Mouse (Mus musculus): ENCODE results near the gene Copb2. TPM values are rescaled to one million over a fixed set of nuclear protein-coding genes. Genes with fewer than 3 reads are reported as not detected.

The Copb2 gene
- polyA plus RNA-seq, 1 experiment from 2014 or later = 160 TPM

GRCm38 (mm10) chr9:98538017-98538712 is 25.4 kb upstream of the Copb2 start:
- peak overlapping the region; percentile 10 for H3K4me2 ChIP-seq (ENCODE audit: low read depth, low read length)
- H3K9me3 ChIP-seq (ENCODE audit: control insufficient read depth, low read length) = no peaks in the 10 kb centered on the region
- H3K27me3 ChIP-seq (replicated peaks; ENCODE audit: control insufficient read depth, insufficient read depth, low read length) = no peaks in the 10 kb centered on the region
- WGBS = 31% methylated on average over 13 of the region's 13 CpGs
- H3K4me3 ChIP-seq (ENCODE audit: low read length) = peak overlapping the region; percentile 9; the same call in 1 of the 2 replicates
- H3K9ac ChIP-seq (ENCODE audit: low read depth, low read length) = no peak overlapping the region
- peaks cover 7% of the 10 kb centered on the region; the same call in 1 of the 2 replicates for H3K4me1 ChIP-seq (ENCODE audit: control insufficient read depth, insufficient read depth, low read length)
- no peaks in the 10 kb centered on the region for H3K36me3 ChIP-seq (ENCODE audit: control insufficient read depth, insufficient read depth, low read length)
- peak overlapping the region; percentile 27; the same call in 1 of the 2 replicates for H3K27ac ChIP-seq (ENCODE audit: low read length)
- ATAC-seq = peak; percentile 82

- no peak overlapping the region for H3K27ac ChIP-seq (ENCODE audit: low read length)
- no peaks in the 10 kb centered on the region for H3K36me3 ChIP-seq (ENCODE audit: control insufficient read depth, insufficient read depth, low read length)
- no peak overlapping the region for H3K9ac ChIP-seq (ENCODE audit: low read depth, low read length)
- no peak overlapping the region; the same call in 1 of the 2 replicates for H3K4me3 ChIP-seq (ENCODE audit: low read length)
- peaks cover 7% of the 10 kb centered on the region; the same call in 1 of the 2 replicates for H3K4me1 ChIP-seq (ENCODE audit: control insufficient read depth, insufficient read depth, low read length)
- 4% methylated on average over 13 of the region's 13 CpGs for WGBS
- ATAC-seq = peak; percentile 78
- H3K27me3 ChIP-seq (replicated peaks; ENCODE audit: control insufficient read depth, insufficient read depth, low read length) = no peaks in the 10 kb centered on the region
- peak overlapping the region; percentile 10 for H3K4me2 ChIP-seq (ENCODE audit: low read depth, low read length)
- H3K9me3 ChIP-seq (ENCODE audit: control insufficient read depth, low read length) = no peaks in the 10 kb centered on the region
These were observed 24.7 kb upstream of the Copb2 start for GRCm38 (mm10) chr9:98538713-98539360.

GRCm38 (mm10) chr9:98544042-98544441 is 19.5 kb upstream of the Copb2 start:
- H3K9ac ChIP-seq (ENCODE audit: low read depth, low read length) = no peak overlapping the region
- no peaks in the 10 kb centered on the region for H3K9me3 ChIP-seq (ENCODE audit: control insufficient read depth, low read length)
- H3K27ac ChIP-seq (ENCODE audit: low read length) = no peak overlapping the region
- H3K36me3 ChIP-seq (ENCODE audit: control insufficient read depth, insufficient read depth, low read length) = no peaks in the 10 kb centered on the region
- 84% methylated on average over 3 of the region's 3 CpGs for WGBS
- ATAC-seq = no peak
- no peaks in the 10 kb centered on the region for H3K27me3 ChIP-seq (replicated peaks; ENCODE audit: control insufficient read depth, insufficient read depth, low read length)
- H3K4me1 ChIP-seq (ENCODE audit: control insufficient read depth, insufficient read depth, low read length) = no peaks in the 10 kb centered on the region
- H3K4me2 ChIP-seq (ENCODE audit: low read depth, low read length) = no peak overlapping the region
- no peak overlapping the region for H3K4me3 ChIP-seq (ENCODE audit: low read length)

- WGBS = 85% methylated on average over 4 of the region's 4 CpGs
- no peak overlapping the region for H3K27ac ChIP-seq (ENCODE audit: low read length)
- H3K4me2 ChIP-seq (ENCODE audit: low read depth, low read length) = no peak overlapping the region
- ATAC-seq = no peak
- no peak overlapping the region for H3K9ac ChIP-seq (ENCODE audit: low read depth, low read length)
- peaks cover 17% of the 10 kb centered on the region for H3K36me3 ChIP-seq (ENCODE audit: control insufficient read depth, insufficient read depth, low read length)
- H3K4me1 ChIP-seq (ENCODE audit: control insufficient read depth, insufficient read depth, low read length) = no peaks in the 10 kb centered on the region
- no peaks in the 10 kb centered on the region for H3K27me3 ChIP-seq (replicated peaks; ENCODE audit: control insufficient read depth, insufficient read depth, low read length)
- no peak overlapping the region for H3K4me3 ChIP-seq (ENCODE audit: low read length)
- no peaks in the 10 kb centered on the region for H3K9me3 ChIP-seq (ENCODE audit: control insufficient read depth, low read length)
These were observed 20.3 kb downstream of the Copb2 start for GRCm38 (mm10) chr9:98583852-98584251.

- Histone ChIP-seq H3K4me1 (ENCODE audit: control insufficient read depth, insufficient read depth, low read length) (peaks cover 11% of the 10 kb centered on the region), H3K9me3 (ENCODE audit: control insufficient read depth, low read length) (no peaks in the 10 kb centered on the region), H3K27ac (ENCODE audit: low read length) (no peak overlapping the region), H3K4me3 (ENCODE audit: low read length) (no peak overlapping the region), H3K4me2 (ENCODE audit: low read depth, low read length) (peak overlapping the region; percentile 92; the same call in 1 of the 2 replicates), H3K36me3 (ENCODE audit: control insufficient read depth, insufficient read depth, low read length) (no peaks in the 10 kb centered on the region; the same call in 1 of the 2 replicates), H3K9ac (ENCODE audit: low read depth, low read length) (no peak overlapping the region), H3K27me3 (replicated peaks; ENCODE audit: control insufficient read depth, insufficient read depth, low read length) (no peaks in the 10 kb centered on the region)
- WGBS = 78% methylated on average over 6 of the region's 6 CpGs
- ATAC-seq = no peak
These were observed 36.6 kb downstream of the Copb2 start for GRCm38 (mm10) chr9:98600094-98600493.

- under 1% methylated on average over 44 of the region's 44 CpGs for WGBS
- Histone ChIP-seq H3K36me3 (ENCODE audit: control insufficient read depth, insufficient read depth, low read length) (no peaks in the 10 kb centered on the region; the same call in 1 of the 2 replicates), H3K27ac (ENCODE audit: low read length) (peak within 1 kb of the TSS; percentile 47; the same call in 1 of the 2 replicates), H3K27me3 (replicated peaks; ENCODE audit: control insufficient read depth, insufficient read depth, low read length) (no peaks in the 10 kb centered on the region), H3K9me3 (ENCODE audit: control insufficient read depth, low read length) (no peaks in the 10 kb centered on the region), H3K4me3 (ENCODE audit: low read length) (peak within 1 kb of the TSS; percentile 93), H3K4me2 (ENCODE audit: low read depth, low read length) (peak within 1 kb of the TSS; percentile 92), H3K4me1 (ENCODE audit: control insufficient read depth, insufficient read depth, low read length) (peaks cover 11% of the 10 kb centered on the region), H3K9ac (ENCODE audit: low read depth, low read length) (peak within 1 kb of the TSS; percentile 88)
- peak; percentile 96 for ATAC-seq
These were observed 37.8 kb downstream of the Copb2 start, which contains the start of gene Mrps22 for GRCm38 (mm10) chr9:98601156-98601836. Mrps22 (minus strand) TSS chr9:98601660.

GRCm38 (mm10) chr9:98601837-98602359 is 38.4 kb downstream of the Copb2 start:
- Histone ChIP-seq H3K4me3 (ENCODE audit: low read length) (peak overlapping the region; percentile 93), H3K27ac (ENCODE audit: low read length) (no peak overlapping the region), H3K4me2 (ENCODE audit: low read depth, low read length) (peak overlapping the region; percentile 45), H3K27me3 (replicated peaks; ENCODE audit: control insufficient read depth, insufficient read depth, low read length) (no peaks in the 10 kb centered on the region), H3K9ac (ENCODE audit: low read depth, low read length) (peak overlapping the region; percentile 88), H3K4me1 (ENCODE audit: control insufficient read depth, insufficient read depth, low read length) (peaks cover 11% of the 10 kb centered on the region), H3K9me3 (ENCODE audit: control insufficient read depth, low read length) (no peaks in the 10 kb centered on the region), H3K36me3 (ENCODE audit: control insufficient read depth, insufficient read depth, low read length) (no peaks in the 10 kb centered on the region; the same call in 1 of the 2 replicates)
- no peak; the same call in 1 of the 2 replicates for ATAC-seq
- 47% methylated on average over 11 of the region's 11 CpGs for WGBS

- Histone ChIP-seq H3K9ac (ENCODE audit: low read depth, low read length) (no peak overlapping the region), H3K27me3 (replicated peaks; ENCODE audit: control insufficient read depth, insufficient read depth, low read length) (no peaks in the 10 kb centered on the region), H3K4me2 (ENCODE audit: low read depth, low read length) (no peak overlapping the region), H3K36me3 (ENCODE audit: control insufficient read depth, insufficient read depth, low read length) (no peaks in the 10 kb centered on the region), H3K4me1 (ENCODE audit: control insufficient read depth, insufficient read depth, low read length) (peaks cover 11% of the 10 kb centered on the region), H3K4me3 (ENCODE audit: low read length) (no peak overlapping the region), H3K9me3 (ENCODE audit: control insufficient read depth, low read length) (no peaks in the 10 kb centered on the region), H3K27ac (ENCODE audit: low read length) (no peak overlapping the region)
- 70% methylated on average over 4 of the region's 4 CpGs for WGBS
- no peak for ATAC-seq
These were observed 41.4 kb downstream of the Copb2 start for GRCm38 (mm10) chr9:98604896-98605295.

- no peak overlapping the region for H3K9ac ChIP-seq (ENCODE audit: low read depth, low read length)
- no peaks in the 10 kb centered on the region for H3K4me1 ChIP-seq (ENCODE audit: control insufficient read depth, insufficient read depth, low read length)
- 37% methylated on average over 3 of the region's 3 CpGs for WGBS
- no peak for ATAC-seq
- no peak overlapping the region for H3K27ac ChIP-seq (ENCODE audit: low read length)
- no peaks in the 10 kb centered on the region for H3K36me3 ChIP-seq (ENCODE audit: control insufficient read depth, insufficient read depth, low read length)
- no peak overlapping the region for H3K4me2 ChIP-seq (ENCODE audit: low read depth, low read length)
- no peak overlapping the region for H3K4me3 ChIP-seq (ENCODE audit: low read length)
- H3K27me3 ChIP-seq (replicated peaks; ENCODE audit: control insufficient read depth, insufficient read depth, low read length) = no peaks in the 10 kb centered on the region; the same call in 1 of the 2 replicates
- H3K9me3 ChIP-seq (ENCODE audit: control insufficient read depth, low read length) = no peaks in the 10 kb centered on the region
These were observed 65.0 kb downstream of the Copb2 start for GRCm38 (mm10) chr9:98628480-98628879.

Data from intestine, embryonic 16.5 days (tissue).